Mouse (Mus musculus): ENCODE measurements around the gene Ifna5.

Ifna5 gene

DNA sequence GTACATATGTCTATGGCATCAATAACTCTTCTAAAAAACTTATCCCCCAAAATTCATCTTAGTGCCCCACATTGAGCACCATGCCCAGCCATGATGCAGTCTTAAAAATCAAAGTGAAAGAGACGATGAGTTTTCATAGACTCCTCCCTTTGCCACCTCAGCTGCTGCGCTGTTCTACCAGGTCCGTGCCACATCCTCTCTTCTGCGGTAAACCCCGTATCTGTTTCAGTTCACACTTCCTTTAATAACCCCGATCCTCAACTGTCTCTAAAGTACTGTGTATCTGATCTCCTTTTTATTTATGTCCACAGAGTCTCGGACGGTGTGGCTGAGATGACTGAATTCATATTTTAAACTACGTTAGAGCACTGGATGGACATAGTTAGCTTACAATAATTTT is 29.3 kb downstream of the Ifna5 start:
- DNase-seq (ENCODE audit: low spot score in 2 of 2): peak in 1 of 2 experiments; percentile 58

DNA sequence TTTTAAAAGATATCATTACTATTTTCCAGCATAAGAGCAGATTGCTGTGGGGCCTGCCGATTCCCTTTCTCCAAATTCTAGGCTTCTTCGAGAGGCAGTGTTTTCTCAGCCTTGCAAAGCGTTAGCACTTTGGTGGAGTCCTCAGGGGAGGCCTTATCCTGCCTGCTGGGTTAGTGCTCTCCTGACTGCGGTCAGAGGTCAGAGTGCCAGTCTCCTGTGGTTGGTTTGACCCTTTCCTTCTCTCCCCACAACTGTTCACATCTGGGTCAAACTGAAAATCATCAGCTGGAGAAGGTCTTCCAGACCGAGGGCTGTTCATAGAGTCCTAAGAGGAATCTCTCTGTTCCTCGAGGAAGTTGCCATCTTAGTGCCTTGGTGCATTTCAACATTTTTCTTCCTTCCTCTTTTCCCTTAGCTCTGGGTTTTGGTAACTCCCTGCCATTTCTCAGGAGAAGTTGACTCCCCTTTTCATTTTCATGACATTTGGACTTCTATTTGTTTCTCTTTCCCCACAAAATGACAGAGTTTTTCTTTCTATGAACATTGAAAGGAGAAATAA is 29.8 kb downstream of the Ifna5 start:
- no peak for DNase-seq (ENCODE audit: low spot score in 2 of 2)

GRCm38 (mm10) chr4:88867366-88867925 is 32.1 kb downstream of the Ifna5 start:
- peak; percentile 68 to 83 for DNase-seq (ENCODE audit: low spot score in 2 of 2)

DNA sequence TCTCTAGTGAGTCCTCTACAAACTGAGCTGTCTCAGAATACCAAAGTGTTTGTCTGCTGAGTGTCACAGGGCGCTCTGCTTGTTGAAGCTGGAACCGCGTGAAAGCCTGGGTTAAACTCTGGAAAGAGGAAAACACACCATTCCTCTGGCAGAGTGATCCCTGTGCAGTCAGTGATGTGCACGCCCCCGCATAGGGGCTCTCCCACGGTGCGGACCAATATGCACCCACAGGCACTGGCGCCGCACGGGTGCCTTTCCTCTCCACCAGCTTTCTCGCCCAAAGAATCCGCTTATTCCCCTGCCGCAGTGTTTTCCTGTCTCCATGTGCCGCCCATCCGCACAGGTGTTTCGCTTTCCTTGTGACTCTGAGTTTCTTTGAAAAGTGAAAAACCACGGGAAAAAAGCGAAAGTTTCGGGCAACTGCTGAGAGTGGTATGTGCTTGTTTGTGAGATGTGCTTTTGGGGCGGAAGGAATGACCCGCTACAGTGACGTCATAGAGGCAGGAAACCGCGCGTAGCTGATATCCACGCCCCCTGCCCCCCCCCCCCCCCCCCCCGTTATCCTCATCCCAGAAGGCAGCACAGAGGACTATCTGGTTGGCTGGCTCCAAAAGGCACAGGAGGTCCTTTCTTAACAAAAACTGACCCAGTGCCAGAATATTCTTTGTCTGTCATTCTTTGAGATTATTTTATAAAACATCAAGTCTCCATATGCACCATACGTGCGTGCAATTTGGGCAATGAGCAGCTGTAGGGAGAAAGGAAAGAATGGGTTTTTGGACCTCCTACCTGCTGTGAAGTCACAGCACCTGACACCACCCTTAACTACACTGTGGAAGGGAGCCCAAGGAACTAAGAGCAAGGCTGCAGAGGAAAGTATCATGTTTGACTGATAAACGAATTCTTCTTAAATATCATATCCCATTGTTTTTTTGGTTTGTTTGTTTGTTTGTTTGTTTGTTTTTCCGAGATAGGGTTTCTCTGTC is 32.9 kb downstream of the Ifna5 start:
- DNase-seq (ENCODE audit: low spot score in 2 of 2): peak; percentile 34 to 36

- DNase-seq (ENCODE audit: low spot score in 2 of 2): no peak
These were observed 37.4 kb downstream of the Ifna5 start for GRCm38 (mm10) chr4:88872691-88873090.

DNA sequence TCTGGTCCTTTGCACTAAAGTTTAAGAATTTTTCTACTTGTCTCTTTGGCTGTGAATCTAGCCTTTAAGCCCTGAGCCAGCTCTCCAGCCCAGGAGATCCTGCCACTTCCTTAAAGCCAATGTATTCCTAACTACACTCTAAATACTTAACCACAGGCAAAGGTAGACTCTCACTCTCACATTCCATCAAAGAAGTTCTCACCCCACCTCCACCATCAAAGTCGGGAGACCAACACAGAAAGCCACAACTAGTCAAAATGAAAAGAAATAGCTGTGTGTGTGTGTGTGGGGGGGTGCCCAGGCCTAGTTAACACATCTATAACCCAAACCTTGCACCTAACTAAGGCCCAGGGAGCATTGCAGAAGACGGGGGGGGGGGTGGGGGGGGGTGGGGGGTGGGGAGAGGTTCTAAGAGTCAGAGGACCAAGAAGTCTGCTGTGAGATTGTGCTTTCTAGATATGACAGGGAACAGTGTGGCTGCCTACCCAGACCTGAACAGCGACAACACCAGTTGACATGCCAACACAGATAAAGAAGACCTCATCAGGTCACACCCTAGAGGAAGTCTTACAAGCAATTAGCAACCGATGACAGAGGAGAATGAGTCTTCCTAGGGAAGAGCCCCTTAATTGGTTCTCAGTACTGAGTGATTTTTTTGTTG is 40.2 kb downstream of the Ifna5 start:
- no peak for DNase-seq (ENCODE audit: low spot score in 2 of 2)

- DNase-seq (ENCODE audit: low spot score in 2 of 2): no peak
These were observed 41.2 kb downstream of the Ifna5 start for GRCm38 (mm10) chr4:88876520-88876919.

DNA sequence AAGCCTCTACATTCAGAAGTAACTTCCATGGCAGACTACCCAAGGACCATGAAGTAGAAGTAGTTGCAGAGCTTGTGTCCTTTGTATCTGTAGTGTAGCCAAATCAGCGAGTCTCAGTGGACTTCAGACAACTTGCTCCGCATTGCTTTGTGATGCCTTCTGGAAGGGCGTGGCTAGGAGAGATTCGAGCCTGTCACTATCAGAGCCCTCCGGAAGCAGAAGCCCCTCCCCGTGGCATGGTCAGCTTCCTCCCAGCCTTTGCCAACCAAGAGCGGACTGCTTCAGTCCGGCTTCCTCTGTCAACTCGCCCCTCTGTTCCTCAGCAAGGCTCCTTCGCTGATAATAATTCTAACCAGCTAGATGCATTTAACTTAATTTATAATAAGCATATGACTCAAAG is 42.9 kb downstream of the Ifna5 start:
- DNase-seq (ENCODE audit: low spot score in 2 of 2): peak in 1 of 2 experiments; percentile 39

- DNase-seq (ENCODE audit: low spot score in 2 of 2): no peak
These were observed 43.4 kb downstream of the Ifna5 start for GRCm38 (mm10) chr4:88878772-88879171.

GRCm38 (mm10) chr4:88880101-88880500 is 44.8 kb downstream of the Ifna5 start, which contains the start of gene Ifne:
Gene Ifne, minus strand, starts transcription at chr4:88880201.
- DNase-seq (ENCODE audit: low spot score in 2 of 2): no peak
